Mouse (Mus musculus) neural tube, embryonic 11.5 days (tissue): ENCODE data around the gene Alkbh7. TPM values are rescaled to one million over a fixed set of nuclear protein-coding genes. Genes with fewer than 3 reads are reported as not detected.

Experiments used
- ATAC-seq: fragments of 200-750 bp; cut with Nextera tagmentation; 2 replicates; pipeline ENCODE4 v1.8.0; 2017; ENCODE audit warnings: moderate number of reproducible peaks, mild to moderate bottlenecking, moderate TSS enrichment, moderate library complexity; ENCODE audit not compliant: insufficient read depth, low FRiP score, low TSS enrichment
- DNase-seq: peaks from one replicate; pipeline ENCODE4 v3.0.0-alpha.2; 2015; ENCODE audit warnings: low spot score
- H3K27ac ChIP-seq: fragments of 300-500 bp; sonication (generic); 2 replicates; pipeline ENCODE4 v1.5.1; 2014; ENCODE audit warnings: low read depth, mild to moderate bottlenecking, low read length
- H3K27me3 ChIP-seq: fragments of 300-500 bp; sonication (generic); 2 replicates; pipeline ENCODE4 v1.6.1; 2014; ENCODE audit warnings: mild to moderate bottlenecking, low read length, mixed read lengths; ENCODE audit not compliant: control insufficient read depth, insufficient read depth
- H3K36me3 ChIP-seq: fragments of 300-500 bp; sonication (generic); 2 replicates; pipeline ENCODE4 v1.6.1; 2014; ENCODE audit warnings: mild to moderate bottlenecking, low read length, moderate library complexity, mixed read lengths; ENCODE audit not compliant: control insufficient read depth, insufficient read depth
- H3K4me1 ChIP-seq: fragments of 300-500 bp; sonication (generic); 2 replicates; pipeline ENCODE4 v1.6.1; 2014; ENCODE audit warnings: low read length, mixed read lengths; ENCODE audit not compliant: control insufficient read depth, insufficient read depth
- H3K4me2 ChIP-seq: fragments of 300-500 bp; sonication (generic); 2 replicates; pipeline ENCODE4 v1.6.1; 2014; ENCODE audit warnings: low read depth, mild to moderate bottlenecking, moderate library complexity
- H3K4me3 ChIP-seq: fragments of 300-500 bp; sonication (generic); 2 replicates; pipeline ENCODE4 v1.5.1; 2014; ENCODE audit warnings: low read depth, low read length
- H3K9ac ChIP-seq: fragments of 300-500 bp; sonication (generic); 2 replicates; pipeline ENCODE4 v1.6.1; 2014; ENCODE audit warnings: mild to moderate bottlenecking, low read length
- H3K9me3 ChIP-seq: fragments of 300-500 bp; sonication (generic); 2 replicates; pipeline ENCODE4 v1.6.1; 2016; ENCODE audit warnings: low read length; ENCODE audit not compliant: control insufficient read depth
- WGBS: fragments of 180-500 bp; shearing (Covaris S2); extraction: QIAGEN DNeasy Blood & Tissue Kit; methylation state at CpG from one replicate; pipeline ENCODE4 v1.1.7; 2014; 5-methylcytosine and 5-hydroxymethylcytosine counted together
- polyA plus RNA-seq: library from polyadenylated mRNA; unstranded; fragments of >200 nt; fragmentation: Nextera tagmentation; extraction: Ambion mirVana; gene quantifications from 2 replicates; pipeline ENCODE4 v1.2.1, GENCODE M21; 2014

The Alkbh7 gene
- polyA plus RNA-seq, 1 experiment from 2014 or later = 37.0 TPM

DNA sequence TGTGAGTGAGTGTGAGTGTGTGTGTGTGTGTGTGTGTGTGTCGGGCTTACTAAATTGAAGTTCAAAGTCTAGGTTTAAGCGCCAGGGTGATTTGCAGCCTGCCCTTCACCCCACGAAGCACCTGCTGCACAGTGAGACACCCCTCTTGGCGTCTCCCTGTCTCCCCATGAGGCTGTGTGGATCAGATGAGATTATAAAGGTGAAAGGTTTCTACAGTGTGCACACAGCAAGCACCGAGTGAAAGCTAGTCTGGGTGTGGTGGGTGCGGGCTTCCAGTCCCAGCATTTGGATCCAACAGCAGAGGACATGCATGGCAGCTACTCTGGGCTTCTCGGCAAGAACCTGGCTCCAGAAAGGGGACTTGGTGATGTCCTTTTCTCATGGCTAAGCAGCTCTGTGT, 16.1 kb upstream of the Alkbh7 start:
- Histone ChIP-seq H3K4me2 (no peak overlapping the region), H3K4me3 (no peak overlapping the region), H3K4me1 (no peaks in the 10 kb centered on the region), H3K9me3 (no peaks in the 10 kb centered on the region), H3K27ac (no peak overlapping the region), H3K36me3 (no peaks in the 10 kb centered on the region), H3K9ac (no peak overlapping the region), H3K27me3 (no peaks in the 10 kb centered on the region)
- ATAC-seq = no peak
- WGBS = 74% methylated on average over 7 of the region's 7 CpGs
- no peak for DNase-seq

DNA sequence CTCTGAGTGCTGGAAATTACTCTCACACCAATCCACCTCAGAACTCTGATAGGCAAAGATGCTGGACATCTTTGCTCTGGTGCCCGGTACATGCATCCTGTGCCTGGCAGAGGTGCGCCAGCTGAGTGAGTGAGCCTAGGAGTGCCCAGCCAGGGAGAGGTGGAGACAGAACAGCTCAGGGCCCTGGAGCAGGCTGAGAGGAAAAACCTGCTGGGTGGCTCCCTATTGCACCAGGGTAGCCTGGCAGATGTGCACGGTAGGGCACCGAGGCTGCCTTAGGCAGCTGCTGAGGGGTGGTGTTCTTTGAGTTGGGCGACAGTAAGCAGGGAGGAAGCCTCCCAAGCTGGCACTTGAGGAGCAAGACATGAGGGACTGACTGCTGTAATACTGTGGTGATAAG, 15.1 kb upstream of the Alkbh7 start, which contains the start of gene Acer1:
Gene Acer1, minus strand, starts transcription at position 114 of the 400 bp plus-strand sequence.
- Histone ChIP-seq H3K27me3 (no peaks in the 10 kb centered on the region), H3K27ac (no peak within 1 kb of the TSS), H3K4me3 (no peak within 1 kb of the TSS), H3K9me3 (no peaks in the 10 kb centered on the region), H3K36me3 (no peaks in the 10 kb centered on the region), H3K4me2 (no peak within 1 kb of the TSS), H3K9ac (no peak within 1 kb of the TSS), H3K4me1 (no peaks in the 10 kb centered on the region)
- no peak for ATAC-seq
- no peak for DNase-seq
- WGBS = 79% methylated on average over 5 of the region's 5 CpGs

DNA sequence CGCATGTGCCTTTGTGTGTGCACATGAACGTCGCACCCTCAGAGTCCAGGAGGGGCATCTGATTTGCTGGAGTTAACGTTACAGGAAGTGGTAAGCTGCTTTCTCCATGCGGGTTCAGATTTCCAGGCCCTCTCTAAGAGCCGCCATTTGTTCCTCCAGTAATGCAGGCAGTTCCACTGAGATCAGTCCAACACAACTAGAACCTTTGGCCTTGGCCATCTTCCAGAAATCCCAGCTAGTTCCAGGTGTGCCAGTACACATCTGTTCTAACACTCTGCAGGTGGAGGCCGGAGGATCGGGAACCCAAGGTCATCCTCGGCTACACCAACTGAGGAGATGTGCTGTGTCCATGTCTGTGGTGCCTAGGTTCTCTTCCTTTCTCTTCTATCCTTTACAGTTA, 12.3 kb upstream of the Alkbh7 start:
- no peak overlapping the region for H3K4me2 ChIP-seq
- 85% methylated on average over 9 of the region's 9 CpGs for WGBS
- H3K27ac ChIP-seq = no peak overlapping the region
- H3K4me1 ChIP-seq = no peaks in the 10 kb centered on the region
- no peaks in the 10 kb centered on the region for H3K36me3 ChIP-seq
- no peak overlapping the region for H3K4me3 ChIP-seq
- ATAC-seq (no peak), DNase-seq (no peak)
- H3K27me3 ChIP-seq = no peaks in the 10 kb centered on the region
- H3K9ac ChIP-seq = no peak overlapping the region
- no peaks in the 10 kb centered on the region for H3K9me3 ChIP-seq

DNA sequence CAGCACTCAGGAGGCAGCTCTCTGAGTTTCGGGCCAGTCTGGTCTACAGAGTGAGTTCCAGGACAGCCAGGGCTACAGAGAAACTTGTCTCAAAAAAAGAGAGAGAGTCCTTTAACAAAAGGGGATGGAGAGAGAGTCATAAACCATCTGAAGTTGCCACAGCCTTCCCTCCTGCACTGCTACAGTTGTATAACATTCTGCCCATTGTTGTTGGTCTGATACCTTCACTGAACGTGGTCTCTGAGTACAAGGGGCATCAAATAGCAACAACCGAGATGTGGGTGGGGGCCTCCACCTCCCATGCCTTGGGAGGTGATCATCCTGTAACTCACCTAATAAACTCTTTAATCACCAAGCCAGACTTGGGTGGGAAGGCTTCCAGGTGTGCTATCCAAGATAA, 11.5 kb upstream of the Alkbh7 start:
- ATAC-seq = no peak
- no peaks in the 10 kb centered on the region for H3K9me3 ChIP-seq
- H3K4me2 ChIP-seq = no peak overlapping the region
- H3K4me3 ChIP-seq = no peak overlapping the region
- no peaks in the 10 kb centered on the region for H3K4me1 ChIP-seq
- DNase-seq = no peak
- H3K9ac ChIP-seq = no peak overlapping the region
- no peak overlapping the region for H3K27ac ChIP-seq
- no peaks in the 10 kb centered on the region for H3K27me3 ChIP-seq
- no peaks in the 10 kb centered on the region for H3K36me3 ChIP-seq
- 57% methylated on average over 3 of the region's 3 CpGs for WGBS

DNA sequence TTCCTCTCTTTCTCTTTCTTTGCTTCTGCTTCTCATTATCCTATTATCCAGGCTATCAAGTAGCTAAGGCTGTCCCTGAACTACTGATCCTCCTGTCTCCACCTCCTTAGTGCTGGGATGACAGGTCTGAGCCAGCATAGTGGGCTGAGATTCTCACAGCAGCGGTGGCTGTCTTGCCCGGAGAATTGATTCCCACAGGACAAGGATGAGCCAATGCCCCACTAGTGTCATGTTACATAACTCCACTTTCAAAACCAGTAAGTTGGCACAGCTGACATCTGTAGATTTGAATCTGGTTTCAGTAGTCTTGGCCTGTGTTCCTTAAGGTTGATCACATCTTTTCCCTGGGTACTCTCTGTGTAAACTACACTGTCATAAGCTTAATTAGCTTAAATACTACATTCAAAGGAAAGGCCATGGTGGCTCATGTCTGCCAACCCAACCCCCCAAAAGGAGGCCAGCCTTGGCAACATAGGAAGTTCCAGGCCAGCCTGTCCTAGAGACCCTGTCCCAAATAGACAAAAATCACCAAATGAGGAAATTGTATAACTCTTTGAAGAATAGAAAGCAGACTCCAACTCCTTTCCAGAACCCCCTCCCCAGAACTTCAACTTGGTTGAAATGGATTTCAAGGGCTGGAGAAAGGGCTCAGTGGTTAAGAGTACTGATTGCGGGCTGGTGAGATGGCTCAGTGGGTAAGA, 10.9 kb upstream of the Alkbh7 start:
- Histone ChIP-seq H3K4me1 (no peaks in the 10 kb centered on the region), H3K27me3 (no peaks in the 10 kb centered on the region), H3K4me3 (no peak overlapping the region), H3K9ac (no peak overlapping the region), H3K9me3 (no peaks in the 10 kb centered on the region), H3K27ac (no peak overlapping the region), H3K36me3 (no peaks in the 10 kb centered on the region), H3K4me2 (no peak overlapping the region)
- 90% methylated on average over 3 of the region's 3 CpGs for WGBS
- ATAC-seq (no peak), DNase-seq (no peak)

DNA sequence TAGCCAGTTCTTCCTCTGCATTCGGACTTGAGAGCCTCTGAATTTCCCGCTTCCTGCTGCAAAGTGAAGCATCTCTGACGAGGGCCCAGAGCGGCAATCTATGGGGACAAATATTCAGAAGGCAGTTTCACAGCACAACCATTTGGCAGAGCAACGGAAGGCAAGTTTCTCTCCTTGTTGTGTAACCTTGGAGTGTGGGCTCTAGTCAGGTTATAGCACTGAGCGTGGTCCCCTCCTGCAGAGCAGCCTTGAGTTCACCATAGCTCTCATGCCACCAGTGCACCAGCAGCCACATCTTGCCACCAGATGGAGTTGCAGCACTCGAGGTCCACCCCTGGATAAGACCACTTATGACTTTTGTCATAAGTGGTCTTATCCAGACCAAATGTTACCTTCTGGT, 8.7 kb upstream of the Alkbh7 start:
- no peaks in the 10 kb centered on the region for H3K27me3 ChIP-seq
- no peaks in the 10 kb centered on the region for H3K9me3 ChIP-seq
- no peaks in the 10 kb centered on the region for H3K4me1 ChIP-seq
- no peak overlapping the region for H3K27ac ChIP-seq
- DNase-seq (no peak), ATAC-seq (no peak)
- no peak overlapping the region for H3K9ac ChIP-seq
- H3K4me2 ChIP-seq = no peak overlapping the region
- no peak overlapping the region for H3K4me3 ChIP-seq
- H3K36me3 ChIP-seq = peaks cover 6% of the 10 kb centered on the region
- WGBS = 88% methylated on average over 7 of the region's 7 CpGs

DNA sequence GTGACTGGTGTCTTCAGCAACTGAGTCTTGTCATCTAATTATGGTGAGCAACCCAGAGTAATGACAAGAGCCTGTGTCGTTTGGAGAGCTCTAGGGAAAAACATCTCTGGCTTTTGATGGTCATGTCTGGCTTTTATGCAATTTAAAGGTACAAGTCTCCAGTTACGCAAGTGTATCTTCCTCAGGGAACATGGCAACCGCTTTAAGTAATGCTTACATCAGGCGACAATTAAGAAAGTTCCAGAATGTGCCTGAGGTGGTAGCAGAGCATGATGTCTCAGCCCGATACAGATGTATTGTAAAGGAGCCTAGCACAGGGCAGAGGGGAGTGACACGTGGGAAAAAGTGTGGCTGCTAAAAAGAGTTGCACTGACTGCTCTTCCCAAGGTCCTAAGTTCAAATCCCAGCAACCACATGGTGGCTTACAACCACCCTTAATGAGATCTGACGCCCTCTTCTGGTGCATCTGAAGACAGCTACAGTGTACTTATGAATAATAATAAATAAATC, 8.2 kb upstream of the Alkbh7 start:
- no peak for DNase-seq
- Histone ChIP-seq H3K4me3 (no peak overlapping the region), H3K36me3 (peaks cover 11% of the 10 kb centered on the region), H3K9ac (no peak overlapping the region; the same call in 1 of the 2 replicates), H3K4me2 (peak overlapping the region; percentile 66; the same call in 1 of the 2 replicates), H3K9me3 (no peaks in the 10 kb centered on the region), H3K4me1 (no peaks in the 10 kb centered on the region), H3K27me3 (no peaks in the 10 kb centered on the region), H3K27ac (no peak overlapping the region)
- WGBS = 75% methylated on average over 7 of the region's 7 CpGs
- no peak for ATAC-seq

DNA sequence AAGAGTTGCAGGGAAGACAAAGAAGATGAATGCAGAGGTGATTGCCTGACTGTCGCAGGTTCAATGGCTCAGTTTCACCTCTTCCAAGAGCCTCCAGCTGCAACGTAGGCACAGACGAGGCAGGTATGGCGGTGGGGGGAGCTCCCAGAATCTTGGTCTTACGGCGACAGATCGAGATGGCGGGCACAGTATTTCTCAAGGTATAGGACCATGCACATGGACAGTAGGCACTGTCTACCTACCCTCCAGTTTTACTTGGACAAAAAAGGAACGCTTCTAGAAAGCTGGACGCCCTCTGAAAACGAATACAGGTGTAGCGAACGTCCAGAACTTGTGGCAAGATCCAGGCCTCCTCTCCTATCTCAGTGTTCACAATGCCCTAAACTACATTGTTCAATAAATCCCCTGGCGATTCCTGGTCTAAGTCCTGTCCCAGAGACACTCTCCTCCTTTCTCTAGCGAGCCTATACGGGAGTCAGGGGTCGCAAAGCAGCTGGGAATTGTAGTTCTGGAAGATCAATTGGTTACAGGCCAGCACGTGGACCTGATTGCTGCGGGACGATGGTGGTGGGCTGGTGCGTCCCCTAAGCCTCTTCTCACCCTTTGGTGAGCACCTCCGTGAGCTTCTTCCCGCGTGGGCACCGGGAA, 7.5 kb upstream of the Alkbh7 start:
- H3K4me3 ChIP-seq = peak overlapping the region; percentile 75
- H3K4me2 ChIP-seq = peak overlapping the region; percentile 66
- peak overlapping the region; percentile 61; the same call in 1 of the 2 replicates for H3K27ac ChIP-seq
- 3% methylated on average over 25 of the region's 25 CpGs for WGBS
- no peaks in the 10 kb centered on the region for H3K4me1 ChIP-seq
- DNase-seq (no peak), ATAC-seq (peak; percentile 90)
- peak overlapping the region; percentile 76 for H3K9ac ChIP-seq
- no peaks in the 10 kb centered on the region for H3K9me3 ChIP-seq
- H3K27me3 ChIP-seq = no peaks in the 10 kb centered on the region
- H3K36me3 ChIP-seq = peaks cover 13% of the 10 kb centered on the region
